Mouse (Mus musculus) heart, embryonic 13.5 days (tissue): ENCODE measurements at regions not wholly inside any gene's neighbourhood (a gene's known extent, or its start where the extent isn't known, plus 50 kb on each side); places are given as distances from the start of the nearest gene placed in this dataset.

Experiments used
- ATAC-seq: fragments of 200-750 bp; cut with Nextera tagmentation; 2 replicates; pipeline ENCODE4 v1.8.0; 2017; ENCODE audit warnings: moderate TSS enrichment; ENCODE audit not compliant: insufficient number of reproducible peaks, low FRiP score, low TSS enrichment; ENCODE audit errors: extremely low read depth
- H3K27ac ChIP-seq: fragments of 300-500 bp; sonication (generic); replicated peaks from 2 replicates; pipeline ENCODE4 v1.5.1; 2015; ENCODE audit warnings: moderate library complexity, mild to moderate bottlenecking, inconsistent platforms
- H3K27me3 ChIP-seq: fragments of 300-500 bp; sonication (generic); replicated peaks from 2 replicates; pipeline ENCODE4 v1.6.1; 2015; ENCODE audit warnings: mild to moderate bottlenecking, inconsistent platforms
- H3K36me3 ChIP-seq: fragments of 300-500 bp; sonication (generic); 2 replicates; pipeline ENCODE4 v1.6.1; 2015; ENCODE audit warnings: mild to moderate bottlenecking, inconsistent platforms
- H3K4me1 ChIP-seq: fragments of 300-500 bp; sonication (generic); 2 replicates; pipeline ENCODE4 v1.6.1; 2015; ENCODE audit warnings: inconsistent platforms
- H3K4me2 ChIP-seq: fragments of 300-500 bp; sonication (generic); 2 replicates; pipeline ENCODE4 v1.6.1; 2015; ENCODE audit warnings: inconsistent platforms, mild to moderate bottlenecking, moderate library complexity
- H3K4me3 ChIP-seq: fragments of 300-500 bp; sonication (generic); 2 replicates; pipeline ENCODE4 v1.5.1; 2015; ENCODE audit warnings: moderate library complexity, mild to moderate bottlenecking, inconsistent platforms
- H3K9ac ChIP-seq: fragments of 300-500 bp; sonication (generic); 2 replicates; pipeline ENCODE4 v1.6.1; 2015; ENCODE audit warnings: inconsistent platforms, mild to moderate bottlenecking, moderate library complexity
- H3K9me3 ChIP-seq: fragments of 300-500 bp; sonication (generic); 2 replicates; pipeline ENCODE4 v1.6.1; 2016; ENCODE audit warnings: inconsistent platforms
- WGBS: fragments of 180-500 bp; shearing (Covaris S2); methylation state at CpG from one replicate; pipeline ENCODE4 v1.1.7; 2015; ENCODE audit warnings: mixed read lengths; 5-methylcytosine and 5-hydroxymethylcytosine counted together

DNA sequence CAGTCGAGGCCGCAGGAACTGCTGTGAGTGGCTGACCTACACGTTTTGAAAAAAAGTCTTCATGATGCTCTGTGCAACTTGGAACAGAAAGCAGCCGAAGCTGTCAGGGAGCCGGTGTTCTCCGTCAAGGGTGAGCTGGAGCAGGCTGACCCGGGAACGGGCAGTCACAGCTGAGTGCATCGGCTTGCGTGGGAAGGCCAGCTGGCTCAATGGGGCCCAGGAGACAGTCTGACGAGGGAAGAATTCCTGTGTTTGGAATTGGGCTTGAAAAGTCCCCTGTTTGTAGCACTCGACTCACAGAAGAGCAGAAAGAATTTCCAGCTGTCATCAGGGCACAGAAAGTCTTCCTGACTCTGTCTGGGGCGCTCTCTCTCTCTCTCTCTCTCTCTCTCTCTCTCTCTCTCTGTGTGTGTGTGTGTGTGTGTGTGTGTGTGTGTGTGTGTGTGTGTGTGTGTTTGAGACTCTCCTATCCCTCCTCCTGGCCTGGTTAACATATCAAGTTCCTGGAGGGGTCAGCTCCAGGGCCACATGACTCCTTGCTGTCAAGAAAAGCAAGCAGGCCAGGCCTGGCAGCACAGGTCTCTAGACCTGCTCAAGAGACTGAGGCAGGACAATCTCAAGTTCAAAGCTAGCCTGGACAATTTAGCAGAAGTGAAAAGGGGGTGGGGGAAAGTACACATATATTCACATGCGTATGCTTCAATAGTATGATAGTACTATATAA, 163.6 kb downstream of the Zfp36l1 start:
- Histone ChIP-seq H3K4me2 (0 out of 2 replicates have a peak overlapping the region, but pooled peaks have one; percentile 2), H3K27ac (peak overlapping the region; percentile 77), H3K36me3 (no peaks in the 10 kb centered on the region), H3K4me3 (no peak overlapping the region), H3K9ac (peak overlapping the region; percentile 38), H3K4me1 (peaks cover 35% of the 10 kb centered on the region), H3K9me3 (no peaks in the 10 kb centered on the region), H3K27me3 (no peaks in the 10 kb centered on the region)
- ATAC-seq: no peak
- 22% methylated on average over 14 of the region's 14 CpGs for WGBS

DNA sequence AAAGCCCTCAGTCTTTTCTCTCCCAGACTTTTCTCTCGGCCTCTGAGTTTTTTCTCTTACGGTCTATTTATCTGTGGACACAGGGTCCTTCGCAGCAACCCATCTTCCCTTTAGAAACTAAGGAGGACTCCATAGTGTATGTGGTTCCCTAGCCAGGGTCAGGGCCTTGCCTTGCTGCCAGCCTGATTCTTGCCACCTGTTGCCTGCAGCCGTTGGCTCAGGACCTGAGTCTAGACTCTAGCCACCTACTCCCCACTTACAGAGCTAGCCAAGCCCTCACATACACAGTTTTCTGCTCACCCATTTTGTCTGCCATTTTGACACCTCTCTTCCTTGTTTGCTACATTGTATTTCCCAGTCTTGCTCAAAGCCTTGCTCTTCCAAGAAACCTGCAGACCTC, 165.2 kb downstream of the Zfp36l1 start:
- Histone ChIP-seq H3K4me1 (peaks cover 50% of the 10 kb centered on the region), H3K27ac (no peak overlapping the region; the same call in 1 of the 2 replicates), H3K9me3 (no peaks in the 10 kb centered on the region), H3K9ac (no peak overlapping the region), H3K36me3 (no peaks in the 10 kb centered on the region), H3K4me3 (no peak overlapping the region), H3K27me3 (no peaks in the 10 kb centered on the region), H3K4me2 (no peak overlapping the region)
- WGBS: 81% methylated on average over 4 of the region's 4 CpGs
- no peak for ATAC-seq

DNA sequence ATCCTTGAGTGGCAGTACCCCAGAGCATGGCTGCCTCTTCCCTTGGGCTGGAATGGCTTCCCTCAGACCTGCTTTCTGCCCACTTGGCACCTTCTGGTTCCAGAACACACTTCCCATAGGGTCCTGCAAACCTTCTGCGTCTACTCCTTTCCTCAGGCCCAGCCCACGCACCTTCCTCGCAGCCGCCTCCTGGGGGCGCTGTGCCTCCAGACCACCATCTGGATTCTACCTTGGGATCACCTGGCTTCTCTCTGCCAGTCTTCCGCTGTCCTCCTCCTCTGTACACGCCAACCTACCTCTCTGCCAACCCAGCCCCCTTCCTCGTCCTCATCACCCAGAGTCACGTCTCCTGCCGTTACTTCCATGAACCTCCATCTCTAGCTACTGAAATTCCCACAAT, 166.0 kb downstream of the Zfp36l1 start:
- no peak for ATAC-seq
- H3K9ac ChIP-seq: no peak overlapping the region
- H3K36me3 ChIP-seq: no peaks in the 10 kb centered on the region
- no peak overlapping the region for H3K4me3 ChIP-seq
- H3K27me3 ChIP-seq: no peaks in the 10 kb centered on the region
- no peak overlapping the region for H3K27ac ChIP-seq
- H3K9me3 ChIP-seq: no peaks in the 10 kb centered on the region
- no peak overlapping the region for H3K4me2 ChIP-seq
- WGBS: 80% methylated on average over 10 of the region's 10 CpGs
- peaks cover 58% of the 10 kb centered on the region for H3K4me1 ChIP-seq

DNA sequence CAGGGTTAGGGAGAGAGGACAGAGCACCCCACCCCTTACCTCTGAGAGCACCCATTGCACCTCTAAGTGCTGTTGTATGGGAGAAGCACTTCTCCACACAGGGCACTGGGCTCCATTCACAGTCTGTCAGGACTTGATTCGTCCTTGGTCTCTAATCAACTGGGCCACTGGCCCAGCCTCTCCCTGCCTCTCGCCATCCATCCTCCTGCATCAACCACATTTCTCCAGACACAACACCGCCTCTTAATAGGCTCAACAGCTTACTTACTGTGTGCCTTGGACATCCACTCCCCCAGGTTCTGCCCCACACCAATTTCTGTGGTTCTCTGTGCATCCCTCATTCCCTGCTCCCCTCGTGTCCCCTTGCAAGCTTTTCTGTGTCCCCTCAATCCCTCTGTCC, 166.9 kb downstream of the Zfp36l1 start:
- H3K27ac ChIP-seq: peak overlapping the region; percentile 85
- H3K4me2 ChIP-seq: no peak overlapping the region
- no peak overlapping the region for H3K4me3 ChIP-seq
- ATAC-seq: no peak
- no peaks in the 10 kb centered on the region for H3K9me3 ChIP-seq
- H3K9ac ChIP-seq: no peak overlapping the region
- H3K27me3 ChIP-seq: no peaks in the 10 kb centered on the region
- no peaks in the 10 kb centered on the region for H3K36me3 ChIP-seq
- WGBS: 85% methylated on average over 4 of the region's 4 CpGs
- H3K4me1 ChIP-seq: peaks cover 59% of the 10 kb centered on the region

DNA sequence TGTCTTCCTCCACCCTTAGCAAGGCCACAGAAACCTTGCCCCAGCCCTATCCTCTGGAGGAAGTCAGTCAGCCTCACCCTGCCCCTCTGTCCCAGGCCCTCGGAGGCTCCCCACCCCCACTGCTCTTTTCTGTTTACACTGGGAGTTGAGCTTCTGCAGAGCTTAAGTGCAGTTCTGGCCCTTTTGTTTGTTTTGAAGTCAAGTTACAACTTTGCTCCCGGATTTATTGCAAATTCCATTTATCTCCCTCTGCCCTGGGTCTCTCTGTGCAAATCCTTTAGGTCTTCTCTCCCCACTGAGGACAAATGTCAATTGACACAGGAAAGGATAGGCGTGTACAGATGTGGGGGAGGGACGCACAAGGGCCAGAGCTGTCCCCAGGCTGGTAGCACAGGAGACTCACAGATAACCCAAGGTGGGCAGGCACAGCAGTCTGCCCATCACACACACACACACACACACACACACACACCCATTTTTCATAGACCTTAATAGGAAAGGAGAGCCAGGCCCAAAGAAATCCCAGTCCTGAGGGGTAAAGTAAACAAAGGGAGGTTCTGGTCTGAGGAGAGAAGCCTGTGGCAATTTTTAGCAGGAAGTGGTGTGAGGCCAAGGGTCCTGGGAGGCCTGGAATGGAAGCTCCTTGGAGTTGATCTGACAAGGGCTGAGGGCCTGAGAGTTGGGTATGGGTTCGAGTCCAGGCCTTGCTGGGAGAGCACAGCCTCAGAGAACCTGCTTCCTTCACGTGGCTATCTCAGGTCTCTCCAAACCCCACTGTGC, 167.9 kb downstream of the Zfp36l1 start:
- H3K36me3 ChIP-seq: no peaks in the 10 kb centered on the region

DNA sequence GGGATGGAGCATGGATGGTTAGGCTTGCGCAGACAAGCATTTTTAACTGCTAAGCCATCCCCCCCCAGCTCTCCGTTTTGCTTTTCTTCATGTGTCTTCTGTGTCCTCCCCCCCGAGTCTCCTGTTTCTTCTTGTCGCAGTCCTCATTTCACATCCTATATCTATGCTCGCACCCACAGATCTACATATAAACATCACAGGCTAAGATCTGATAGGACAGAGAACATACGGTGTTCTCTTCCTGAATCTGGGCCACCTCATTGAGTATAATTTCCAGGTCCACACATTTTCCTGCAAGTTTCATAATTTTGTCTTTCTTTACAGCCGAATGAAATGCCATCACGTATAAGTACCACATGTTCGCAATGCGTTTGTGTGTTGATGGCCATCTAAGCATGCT, 168.7 kb downstream of the Zfp36l1 start:
- Histone ChIP-seq H3K4me2 (no peak overlapping the region), H3K4me3 (no peak overlapping the region), H3K27ac (peak overlapping the region; percentile 85), H3K9me3 (no peaks in the 10 kb centered on the region), H3K9ac (no peak overlapping the region), H3K36me3 (no peaks in the 10 kb centered on the region), H3K27me3 (no peaks in the 10 kb centered on the region), H3K4me1 (peaks cover 52% of the 10 kb centered on the region)
- 77% methylated on average over 10 of the region's 10 CpGs for WGBS
- ATAC-seq: no peak

More for the DNA sequence above, 167.9 kb downstream of the Zfp36l1 start:
- Histone ChIP-seq H3K27me3 (no peaks in the 10 kb centered on the region), H3K4me3 (no peak overlapping the region), H3K9me3 (no peaks in the 10 kb centered on the region), H3K9ac (peak overlapping the region; percentile 52; the same call in 1 of the 2 replicates), H3K4me1 (peaks cover 59% of the 10 kb centered on the region), H3K4me2 (no peak overlapping the region), H3K27ac (peak overlapping the region; percentile 85)
- WGBS: 24% methylated on average over 6 of the region's 6 CpGs
- no peak for ATAC-seq

DNA sequence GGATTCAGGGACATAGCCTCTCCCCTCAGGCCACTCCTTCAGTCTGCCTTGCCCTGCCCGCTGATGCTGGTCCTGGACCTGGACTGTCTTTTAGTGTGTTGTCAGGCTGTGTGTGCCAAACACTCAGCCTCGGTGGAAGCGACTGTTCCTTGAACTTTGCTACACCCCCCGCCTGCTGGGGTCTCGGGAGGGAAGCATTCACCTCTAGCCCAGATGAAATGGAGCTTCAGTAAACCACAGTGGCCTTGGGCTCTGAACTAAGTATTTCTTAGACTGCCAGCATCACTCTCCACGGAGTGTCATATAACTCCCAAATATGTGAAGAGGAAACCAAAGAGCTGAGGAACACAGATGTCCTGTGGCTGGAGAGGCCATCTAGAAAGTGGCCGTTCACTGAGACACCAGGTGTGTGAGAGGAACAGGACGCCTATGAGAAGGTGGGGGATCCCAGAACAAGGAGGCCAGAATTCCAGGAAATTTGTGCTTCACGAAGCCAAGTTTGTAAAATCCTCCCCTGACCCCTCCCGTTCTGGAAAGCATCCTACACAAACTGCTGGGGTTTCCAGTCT, 170.2 kb downstream of the Zfp36l1 start:
- peak overlapping the region; percentile 52 for H3K9ac ChIP-seq
- H3K27ac ChIP-seq: peak overlapping the region; percentile 75

DNA sequence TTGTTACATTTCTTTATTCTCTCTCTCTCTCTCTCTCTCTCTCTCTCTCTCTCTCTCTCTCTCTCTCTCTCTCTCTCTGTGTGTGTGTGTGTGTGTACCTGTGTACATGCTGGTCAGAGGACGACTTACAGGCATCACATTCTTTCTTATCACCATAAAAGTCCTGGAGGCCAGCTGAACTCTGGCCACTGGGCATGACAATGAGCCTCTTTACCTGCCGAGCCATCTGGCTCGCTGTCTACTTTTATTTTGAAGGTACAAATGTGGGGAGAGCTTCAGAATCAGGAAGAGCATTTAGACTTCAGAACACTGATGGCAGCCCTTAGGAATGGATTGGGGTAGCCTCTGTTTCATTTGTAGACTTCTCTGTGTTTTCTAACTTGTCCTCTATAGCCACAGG, 171.0 kb downstream of the Zfp36l1 start:
- ATAC-seq: no peak
- Histone ChIP-seq H3K27ac (no peak overlapping the region), H3K4me1 (peaks cover 57% of the 10 kb centered on the region)

More for the DNA sequence above, 170.2 kb downstream of the Zfp36l1 start:
- no peaks in the 10 kb centered on the region for H3K9me3 ChIP-seq
- WGBS: 54% methylated on average over 10 of the region's 10 CpGs
- H3K36me3 ChIP-seq: no peaks in the 10 kb centered on the region
- H3K4me1 ChIP-seq: peaks cover 49% of the 10 kb centered on the region
- no peak overlapping the region for H3K4me2 ChIP-seq
- no peaks in the 10 kb centered on the region for H3K27me3 ChIP-seq
- ATAC-seq: no peak
- no peak overlapping the region for H3K4me3 ChIP-seq

DNA sequence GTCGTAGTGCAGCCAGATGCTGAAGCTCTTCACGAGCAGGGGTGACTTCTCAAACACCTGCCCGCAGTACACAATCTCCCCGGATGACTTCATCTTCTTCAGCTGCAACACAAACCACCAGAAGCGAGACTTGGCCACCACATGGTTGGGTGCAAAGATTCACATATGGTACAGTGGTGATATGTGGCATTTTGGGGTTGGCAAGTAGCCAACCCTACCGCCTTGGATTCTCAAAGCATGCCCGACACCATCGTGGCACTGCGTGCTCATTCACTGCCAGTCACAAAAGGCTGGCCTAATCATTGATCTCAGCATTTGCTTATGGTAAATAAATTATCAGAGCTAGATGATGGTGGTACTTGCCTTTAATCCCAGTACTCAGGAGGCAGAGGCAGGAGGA, 173.4 kb downstream of the Zfp36l1 start:
- 85% methylated on average over 9 of the region's 9 CpGs for WGBS
- Histone ChIP-seq H3K4me1 (peaks cover 54% of the 10 kb centered on the region), H3K27me3 (no peaks in the 10 kb centered on the region), H3K9ac (no peak overlapping the region), H3K36me3 (no peaks in the 10 kb centered on the region), H3K4me3 (no peak overlapping the region), H3K9me3 (no peaks in the 10 kb centered on the region), H3K27ac (no peak overlapping the region), H3K4me2 (no peak overlapping the region)
- no peak for ATAC-seq

More for the DNA sequence above, 171.0 kb downstream of the Zfp36l1 start:
- Histone ChIP-seq H3K4me2 (no peak overlapping the region), H3K9me3 (no peaks in the 10 kb centered on the region), H3K4me3 (no peak overlapping the region), H3K27me3 (no peaks in the 10 kb centered on the region), H3K9ac (no peak overlapping the region), H3K36me3 (no peaks in the 10 kb centered on the region)
- 49% methylated on average over 3 of the region's 3 CpGs for WGBS

DNA sequence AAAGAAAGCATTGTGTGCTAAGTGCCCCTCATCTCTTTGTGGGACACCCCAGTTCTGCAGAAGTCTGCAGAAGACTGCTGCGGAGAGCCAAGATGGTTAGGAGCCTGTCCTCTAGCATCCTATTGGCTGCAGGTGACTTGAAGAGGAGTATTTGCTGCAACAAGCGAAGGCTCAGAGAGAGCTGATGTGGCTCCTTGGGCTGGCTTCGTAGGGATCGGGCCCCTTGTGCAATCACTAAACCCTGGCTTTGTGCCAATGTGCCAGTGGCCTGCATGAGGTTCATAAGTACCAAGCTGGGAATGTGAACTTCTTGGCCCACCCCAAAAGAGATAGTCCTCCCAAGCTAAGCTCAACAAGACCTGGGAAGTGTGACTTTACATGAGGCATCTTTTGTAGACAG, 174.9 kb downstream of the Zfp36l1 start:
- H3K4me2 ChIP-seq: no peak overlapping the region
- no peaks in the 10 kb centered on the region for H3K27me3 ChIP-seq
- H3K4me1 ChIP-seq: peaks cover 49% of the 10 kb centered on the region
- no peak overlapping the region for H3K9ac ChIP-seq
- WGBS: 62% methylated on average over 4 of the region's 4 CpGs
- no peak overlapping the region for H3K4me3 ChIP-seq
- peak overlapping the region; percentile 85; the same call in 1 of the 2 replicates for H3K27ac ChIP-seq
- H3K36me3 ChIP-seq: no peaks in the 10 kb centered on the region
- no peak for ATAC-seq
- no peaks in the 10 kb centered on the region for H3K9me3 ChIP-seq

DNA sequence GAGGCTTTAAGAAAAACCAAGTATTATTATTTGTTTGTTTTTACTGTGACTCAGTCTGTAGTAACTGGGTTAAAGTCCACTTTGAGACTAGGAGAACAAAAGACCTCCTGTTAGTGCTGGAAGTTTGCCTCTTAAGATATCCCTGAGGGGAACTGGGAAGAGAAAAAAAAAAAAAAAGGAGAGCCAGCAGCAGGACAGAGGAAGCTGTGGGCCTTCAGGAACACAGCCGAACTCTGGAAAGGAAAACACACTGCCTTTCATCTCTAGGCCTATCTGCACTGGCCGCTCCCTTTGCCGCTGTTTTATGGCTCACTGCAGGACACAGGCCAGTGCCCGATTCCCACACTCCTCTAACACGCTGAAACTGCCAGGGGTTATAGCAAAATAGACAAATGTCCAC, 176.1 kb downstream of the Zfp36l1 start:
- H3K36me3 ChIP-seq: no peaks in the 10 kb centered on the region
- H3K4me2 ChIP-seq: no peak overlapping the region
- H3K4me3 ChIP-seq: no peak overlapping the region
- H3K27me3 ChIP-seq: no peaks in the 10 kb centered on the region
- H3K9ac ChIP-seq: no peak overlapping the region
- ATAC-seq: no peak; the same call in 1 of the 2 replicates
- WGBS: 37% methylated on average over 5 of the region's 5 CpGs
- no peaks in the 10 kb centered on the region for H3K9me3 ChIP-seq
- H3K4me1 ChIP-seq: peaks cover 43% of the 10 kb centered on the region
- peak overlapping the region; percentile 85 for H3K27ac ChIP-seq
